ENCODE assay signal across 9 mouse cellular contexts in genomic region chr8:123630058-123630457, GRCm38 (mm10). TPM values are rescaled to one million over a fixed set of nuclear protein-coding genes. Genes with fewer than 3 reads are reported as not detected.
DNase-seq lines count a peak whose midpoint lies in the region; ATAC-seq and TF ChIP-seq lines count a peak whose summit lies in the region.
"Had no signal": no experiment of that assay in that cellular context is flagged by ENCODE, and none has a peak within 500 bp of the region (broad histone marks: within the 10 kb centered on the region; RNA-seq: fewer than 3 reads in every experiment).

No protein-coding gene starts in this region.

- peak overlapping the region; percentile 14 for H3K4me3 ChIP-seq in kidney, embryonic 16.5 days (ENCODE audit: low read length)
- H3K4me3 ChIP-seq in kidney, adult 2 months (ENCODE audit: insufficient read depth, low read depth, low read length): no peak overlapping the region
- H3K4me3 ChIP-seq in forebrain, embryonic 12.5 days (replicated peaks): peak overlapping the region; percentile 25; the same call in 1 of the 2 replicates
- H3K4me3 ChIP-seq in intestine, embryonic 15.5 days (replicated peaks): no peak overlapping the region
- H3K4me3 ChIP-seq in neural tube, embryonic 14.5 days (ENCODE audit: low read depth, low read length): no peak overlapping the region

- H3K9ac ChIP-seq in kidney, embryonic 16.5 days (replicated peaks; ENCODE audit: low read length): no peak overlapping the region
- no peak overlapping the region for H3K9ac ChIP-seq in forebrain, embryonic 12.5 days
- H3K9ac ChIP-seq in intestine, embryonic 15.5 days: no peak overlapping the region
- no peak overlapping the region for H3K9ac ChIP-seq in neural tube, embryonic 14.5 days (replicated peaks; ENCODE audit: low read depth, low read length)
- H3K9ac ChIP-seq: liver, embryonic 14.5 days had no signal

- peak overlapping the region; percentile 48 for H3K4me2 ChIP-seq in kidney, embryonic 16.5 days (replicated peaks; ENCODE audit: low read depth, low read length)
- H3K4me2 ChIP-seq in forebrain, embryonic 12.5 days: peak overlapping the region; percentile 45
- peak overlapping the region; percentile 54 for H3K4me2 ChIP-seq in intestine, embryonic 15.5 days (replicated peaks)
- peak overlapping the region; percentile 40; the same call in 1 of the 2 replicates for H3K4me2 ChIP-seq in neural tube, embryonic 14.5 days (ENCODE audit: low read depth, low read length)

- no peaks in the 10 kb centered on the region for H3K36me3 ChIP-seq in kidney, embryonic 16.5 days (ENCODE audit: insufficient read depth, low read length)
- no peaks in the 10 kb centered on the region for H3K36me3 ChIP-seq in kidney, adult 2 months (ENCODE audit: control insufficient read depth, insufficient read depth, low read length)
- no peaks in the 10 kb centered on the region for H3K36me3 ChIP-seq in forebrain, embryonic 12.5 days (replicated peaks)
- H3K36me3 ChIP-seq in intestine, embryonic 15.5 days: no peaks in the 10 kb centered on the region
- H3K36me3 ChIP-seq in neural tube, embryonic 14.5 days (ENCODE audit: control insufficient read depth, insufficient read depth, low read length): no peaks in the 10 kb centered on the region

- no peak overlapping the region for H3K27ac ChIP-seq in kidney, embryonic 16.5 days (ENCODE audit: low read length)
- H3K27ac ChIP-seq in kidney, adult 2 months (ENCODE audit: insufficient read depth, low read depth, low read length): no peak overlapping the region
- no peak overlapping the region for H3K27ac ChIP-seq in forebrain, embryonic 12.5 days
- no peak overlapping the region for H3K27ac ChIP-seq in intestine, embryonic 15.5 days
- H3K27ac ChIP-seq in neural tube, embryonic 14.5 days (ENCODE audit: low read depth, low read length): no peak overlapping the region
- H3K27ac ChIP-seq: liver, embryonic 14.5 days had no signal

- H3K4me1 ChIP-seq in kidney, embryonic 16.5 days (ENCODE audit: insufficient read depth, low read length): peaks cover 16% of the 10 kb centered on the region
- no peaks in the 10 kb centered on the region; the same call in 1 of the 2 replicates for H3K4me1 ChIP-seq in kidney, adult 2 months (ENCODE audit: control insufficient read depth, insufficient read depth, low read length)
- peaks cover 14% of the 10 kb centered on the region for H3K4me1 ChIP-seq in forebrain, embryonic 12.5 days
- peaks cover 14% of the 10 kb centered on the region for H3K4me1 ChIP-seq in intestine, embryonic 15.5 days (replicated peaks)
- H3K4me1 ChIP-seq in neural tube, embryonic 14.5 days (ENCODE audit: control insufficient read depth, insufficient read depth, low read length): peaks cover 6% of the 10 kb centered on the region; the same call in 1 of the 2 replicates

- no peak for TF ChIP-seq CTCF in kidney, adult 2 months (conservative IDR thresholded peaks at IDR 0.05; ENCODE audit: insufficient read depth, insufficient read length, low read depth, low read length)

- 30% methylated on average over 10 of the region's 10 CpGs for WGBS in kidney, embryonic 16.5 days
- WGBS in kidney, adult 2 months: 24% methylated on average over 10 of the region's 10 CpGs
- 72% methylated on average over 10 of the region's 10 CpGs for WGBS in forebrain, embryonic 12.5 days
- 28% methylated on average over 10 of the region's 10 CpGs for WGBS in intestine, embryonic 15.5 days
- 41% methylated on average over 10 of the region's 10 CpGs for WGBS in neural tube, embryonic 14.5 days

- H3K27me3 ChIP-seq in kidney, embryonic 16.5 days (ENCODE audit: insufficient read depth, low read length): peaks cover 14% of the 10 kb centered on the region
- 0 out of 2 replicates have a peak, but pooled peaks cover 1% of the 10 kb centered on the region for H3K27me3 ChIP-seq in kidney, adult 2 months (replicated peaks; ENCODE audit: control insufficient read depth, insufficient read depth, low read length)
- peaks cover 53% of the 10 kb centered on the region for H3K27me3 ChIP-seq in forebrain, embryonic 12.5 days
- 0 out of 2 replicates have a peak, but pooled peaks cover under 1% of the 10 kb centered on the region for H3K27me3 ChIP-seq in intestine, embryonic 15.5 days (replicated peaks)
- peaks cover 7% of the 10 kb centered on the region; the same call in 1 of the 2 replicates for H3K27me3 ChIP-seq in neural tube, embryonic 14.5 days (ENCODE audit: control insufficient read depth, insufficient read depth, low read length)

- no peak for TF ChIP-seq POLR2A in kidney, adult 2 months (IDR thresholded peaks at IDR 0.05; ENCODE audit: low read depth, low read length)

- ATAC-seq in kidney, embryonic 16.5 days (ENCODE audit: low FRiP score, low TSS enrichment): peak; percentile 26; the same call in 1 of the 2 replicates
- ATAC-seq in forebrain, embryonic 12.5 days (ENCODE audit: low FRiP score): no peak
- no peak for ATAC-seq in intestine, embryonic 15.5 days
- ATAC-seq in neural tube, embryonic 14.5 days (ENCODE audit: low read depth): no peak

- no peaks in the 10 kb centered on the region for H3K9me3 ChIP-seq in kidney, embryonic 16.5 days (ENCODE audit: low read length)
- H3K9me3 ChIP-seq in forebrain, embryonic 12.5 days: no peaks in the 10 kb centered on the region
- H3K9me3 ChIP-seq in intestine, embryonic 15.5 days: no peaks in the 10 kb centered on the region
- H3K9me3 ChIP-seq in neural tube, embryonic 14.5 days (ENCODE audit: control insufficient read depth, low read length): no peaks in the 10 kb centered on the region

- no peak for DNase-seq in kidney, adult 2 months
- DNase-seq in left cerebral cortex, adult 9 months (ENCODE audit: low spot score in 2 of 2): no peak
- no peak for DNase-seq in cerebellum, postnatal 4 days (ENCODE audit: low spot score in 2 of 2)
- DNase-seq: cerebellum, adult 18-20 months had no signal

RNA-seq across cellular contexts. Expression of gene Rhou, which starts 23.7 kb away (rescaled TPM):
- polyA plus RNA-seq in kidney, embryonic 16.5 days (2015; fragmentation: Nextera tagmentation; extraction: Ambion mirVana): 7.9 TPM in 2 replicates
- 3.4 and 4.6 TPM in 2 replicates for polyA plus RNA-seq in kidney, adult 2 months (2012; rRNA removed)
- 7.6 and 7.9 TPM in 2 replicates for polyA plus RNA-seq in forebrain, embryonic 12.5 days (2016; fragmentation: Nextera tagmentation; extraction: Ambion mirVana)
- 6.4 and 7.6 TPM in 2 replicates for polyA plus RNA-seq in intestine, embryonic 15.5 days (2015; fragmentation: Nextera tagmentation; extraction: Ambion mirVana)
- 13.9 and 18.9 TPM in 2 replicates for polyA plus RNA-seq in neural tube, embryonic 14.5 days (2014; fragmentation: Nextera tagmentation; extraction: Ambion mirVana)

Comparison
In these comparisons a context has a peak if more than half of its experiments do, and no peak if none do; other contexts are left out.
1. H3K4me3 ChIP-seq: peak in kidney, embryonic 16.5 days (single experiment) and forebrain, embryonic 12.5 days (single experiment); none in kidney, adult 2 months (single experiment), intestine, embryonic 15.5 days (single experiment) and neural tube, embryonic 14.5 days (single experiment).
2. Peak in every context shown above with its lines, with median percentiles within 50 percentile points of each other: H3K4me2 ChIP-seq.